In genomic region chr5:28165358-28166255, GRCm38 (mm10) we compare ENCODE assay signal across 10 mouse cellular contexts. TPM values are rescaled to one million over a fixed set of nuclear protein-coding genes. Genes with fewer than 3 reads are reported as not detected.
DNase-seq lines count a peak whose midpoint lies in the region; ATAC-seq and TF ChIP-seq lines count a peak whose summit lies in the region.
"Had no signal": no experiment of that assay in that cellular context is flagged by ENCODE, and none has a peak within 500 bp of the region (broad histone marks: within the 10 kb centered on the region; RNA-seq: fewer than 3 reads in every experiment).

TSS of gene En2 (plus strand) at chr5:28165694.

- H3K9me3 ChIP-seq in megakaryocyte, embryonic 14.5 days, result 0 out of 2 replicates have a peak, but pooled peaks cover 6% of the 10 kb centered on the region
- H3K9me3 ChIP-seq in liver, embryonic 16.5 days (replicated peaks; ENCODE audit: control insufficient read depth, low read length), result no peaks in the 10 kb centered on the region

- H3K79me2 ChIP-seq in heart, adult 2 months (replicated peaks; ENCODE audit: control insufficient read depth, insufficient read depth, low read length), result no peaks in the 10 kb centered on the region

- no peak for TF ChIP-seq POLR2A in heart, adult 2 months (IDR thresholded peaks at IDR 0.05; ENCODE audit: insufficient read depth, low read depth, low read length)

- WGBS in heart, adult 2 months, result 3% methylated on average over 94 of the region's 113 CpGs
- under 1% methylated on average over 82 of the region's 113 CpGs for WGBS in liver, embryonic 16.5 days (ENCODE audit: insufficient replicate concordance)

- H3K4me3 ChIP-seq in megakaryocyte, embryonic 14.5 days (replicated peaks), result peak within 1 kb of the TSS; percentile 86
- H3K4me3 ChIP-seq in heart, adult 2 months, result peak within 1 kb of the TSS; percentile 48
- peak within 1 kb of the TSS; percentile 45 for H3K4me3 ChIP-seq in liver, embryonic 16.5 days (ENCODE audit: low read depth, low read length)

- H3K9ac ChIP-seq in heart, adult 2 months (ENCODE audit: low read depth, low read length), result no peak within 1 kb of the TSS; the same call in 1 of the 2 replicates
- H3K9ac ChIP-seq in liver, embryonic 16.5 days (ENCODE audit: low read depth, low read length), result no peak within 1 kb of the TSS

- no peak for ATAC-seq in megakaryocyte, adult 5-6 weeks (ENCODE audit: poor library complexity, severe bottlenecking)
- ATAC-seq in liver, embryonic 16.5 days (ENCODE audit: low read depth), result no peak
- ATAC-seq: Patski had no signal

- no peak for TF ChIP-seq EP300 in heart, adult 2 months (IDR thresholded peaks at IDR 0.05; ENCODE audit: insufficient read depth, low read depth, low read length)

- H3K36me3 ChIP-seq in megakaryocyte, embryonic 14.5 days (replicated peaks; ENCODE audit: low read length), result no peaks in the 10 kb centered on the region
- H3K36me3 ChIP-seq in heart, adult 2 months (ENCODE audit: control insufficient read depth, insufficient read depth, low read length), result no peaks in the 10 kb centered on the region
- H3K36me3 ChIP-seq in liver, embryonic 16.5 days (ENCODE audit: control insufficient read depth, insufficient read depth), result no peaks in the 10 kb centered on the region

- TF ChIP-seq CTCF in heart, adult 2 months (IDR thresholded peaks at IDR 0.05), result no peak

- intact Hi-C loops in heart, adult 2 months (cut with DNase I), result no loop called here

- peaks cover 94% of the 10 kb centered on the region for H3K27me3 ChIP-seq in megakaryocyte, embryonic 14.5 days (replicated peaks)
- H3K27me3 ChIP-seq in heart, adult 2 months (ENCODE audit: control insufficient read depth, insufficient read depth, low read length), result peaks cover 44% of the 10 kb centered on the region
- peaks cover 95% of the 10 kb centered on the region for H3K27me3 ChIP-seq in liver, embryonic 16.5 days (ENCODE audit: control insufficient read depth, insufficient read depth, low read depth, low read length)

- H3K4me2 ChIP-seq in liver, embryonic 16.5 days (ENCODE audit: low read depth, low read length), result peak within 1 kb of the TSS; percentile 52

- DNase-seq in cerebellum, postnatal 4 days (ENCODE audit: low spot score in 2 of 2), result peak; percentile 58 to 93
- DNase-seq in heart, adult 2 months, result peak; percentile 48 to 60
- DNase-seq in kidney, adult 9 months, result peak; percentile 20
- peak; percentile 51 for DNase-seq in right cerebral cortex, postnatal 4 days
- no peak for DNase-seq in thymus, postnatal 14 days

- H3K27ac ChIP-seq in heart, adult 2 months, result no peak within 1 kb of the TSS
- no peak within 1 kb of the TSS for H3K27ac ChIP-seq in liver, embryonic 16.5 days (ENCODE audit: low read length)
- H3K27ac ChIP-seq: macrophage had no signal

- peaks cover 54% of the 10 kb centered on the region for H3K4me1 ChIP-seq in megakaryocyte, embryonic 14.5 days
- H3K4me1 ChIP-seq in heart, adult 2 months (ENCODE audit: control insufficient read depth, insufficient read depth, low read length), result no peaks in the 10 kb centered on the region; the same call in 1 of the 2 replicates
- H3K4me1 ChIP-seq in liver, embryonic 16.5 days (ENCODE audit: control insufficient read depth, low read depth, low read length), result no peaks in the 10 kb centered on the region; the same call in 1 of the 2 replicates

RNA-seq across cellular contexts. Expression of gene En2, which starts in this region (rescaled TPM):
- 0.47 TPM in 1 of 2 replicates, not detected in the other for polyA plus RNA-seq in megakaryocyte, embryonic 14.5 days (2012; ENCODE audit: insufficient read depth, low replicate concordance)
- not detected in 2 replicates for total RNA-seq in megakaryocyte, adult 5-6 weeks (2015)
- not detected in 2 replicates for total RNA-seq in megakaryocyte, adult 5-6 weeks (2017)
- total RNA-seq in heart, adult 2 months (2021), result under 1 TPM in 1 of 2 experiments, not detected in 1; 0.05 TPM
- polyA plus RNA-seq in heart, adult 2 months (2012; rRNA removed), result not detected in 2 replicates
- polyA plus RNA-seq in liver, embryonic 16.5 days (2015; fragmentation: Nextera tagmentation; extraction: Ambion mirVana), result not detected in 2 replicates
- polyA plus RNA-seq: macrophage had no signal

Comparison
In these comparisons a context has a peak if more than half of its experiments do, and no peak if none do; other contexts are left out.
1. Peak in DNase-seq and H3K4me3 ChIP-seq in heart, adult 2 months; RNA of the gene not detected or under 1 TPM.